17 mouse cellular contexts compared by ENCODE assay signal in the genomic region with DNA sequence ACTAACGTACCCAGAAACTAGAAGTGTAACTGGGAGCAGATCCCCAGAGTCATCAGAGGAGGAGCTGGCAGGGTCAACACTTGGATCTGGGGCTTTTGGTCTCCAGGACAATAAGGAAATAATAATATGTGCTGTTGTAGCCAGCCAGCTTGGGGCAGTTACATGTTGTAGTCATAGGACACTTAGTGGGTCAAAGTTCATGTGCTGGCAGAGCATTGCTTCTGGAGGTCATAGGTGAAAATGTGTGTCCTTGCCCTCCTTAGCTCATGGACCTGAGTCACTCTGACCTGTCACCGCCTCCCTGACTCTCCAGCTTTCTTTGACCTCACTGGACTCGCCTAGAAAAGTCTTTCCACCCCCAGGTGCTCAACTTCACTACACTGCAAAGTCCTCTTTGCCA. TPM values are rescaled to one million over a fixed set of nuclear protein-coding genes. Genes with fewer than 3 reads are reported as not detected.
A peak's percentile ranks its signal among the peaks of the same experiment; 100 is the strongest.
DNase-seq lines count a peak whose midpoint lies in the region; ATAC-seq and TF ChIP-seq lines count a peak whose summit lies in the region.
"Had no signal": no experiment of that assay in that cellular context is flagged by ENCODE, and none has a peak within 500 bp of the region (broad histone marks: within the 10 kb centered on the region; RNA-seq: fewer than 3 reads in every experiment).

No protein-coding gene starts in this region.

- H3K4me2 ChIP-seq in kidney, embryonic 16.5 days (replicated peaks; ENCODE audit: low read depth, low read length) = no peak overlapping the region
- no peak overlapping the region for H3K4me2 ChIP-seq in stomach, postnatal 0 days (replicated peaks; ENCODE audit: low read depth)
- H3K4me2 ChIP-seq: heart, embryonic 12.5 days; hindbrain, embryonic 15.5 days; liver, embryonic 13.5 days; midbrain, embryonic 15.5 days had no signal

- no peak overlapping the region for H3K27ac ChIP-seq in kidney, embryonic 16.5 days (ENCODE audit: low read length)
- H3K27ac ChIP-seq in brown adipose tissue, adult 24 weeks (replicated peaks; ENCODE audit: low read depth, low read length) = peak overlapping the region; percentile 93
- no peak overlapping the region for H3K27ac ChIP-seq in stomach, postnatal 0 days (replicated peaks)
- H3K27ac ChIP-seq: hindbrain, embryonic 15.5 days; liver, embryonic 13.5 days; midbrain, embryonic 15.5 days had no signal

- peaks cover 3% of the 10 kb centered on the region; the same call in 1 of the 2 replicates for H3K36me3 ChIP-seq in kidney, embryonic 16.5 days (ENCODE audit: insufficient read depth, low read length)
- H3K36me3 ChIP-seq in stomach, postnatal 0 days (ENCODE audit: control insufficient read depth, insufficient read depth, low read length) = no peaks in the 10 kb centered on the region
- H3K36me3 ChIP-seq: G1E; liver, embryonic 13.5 days had no signal

- H3K9ac ChIP-seq in kidney, embryonic 16.5 days (replicated peaks; ENCODE audit: low read length) = no peak overlapping the region
- no peak overlapping the region for H3K9ac ChIP-seq in stomach, postnatal 0 days (ENCODE audit: low read length)
- H3K9ac ChIP-seq: heart, embryonic 12.5 days; hindbrain, embryonic 15.5 days; liver, embryonic 13.5 days; midbrain, embryonic 15.5 days had no signal

- 86% methylated on average over 3 of the region's 3 CpGs for WGBS in kidney, embryonic 16.5 days
- 82% methylated on average over 3 of the region's 3 CpGs for WGBS in stomach, postnatal 0 days

- peak; percentile 8 to 68 for DNase-seq in kidney, postnatal 25 days
- peak; percentile 46 for DNase-seq in adrenal gland, adult 8-10 months
- no peak for DNase-seq in stomach, postnatal 0 days (ENCODE audit: low spot score)
- no peak for DNase-seq in heart, adult 8-10 months (ENCODE audit: low spot score)
- DNase-seq: cerebellum, postnatal 25 days; liver, embryonic 13.5 days; thymus, adult 18-20 months had no signal

- H3K4me1 ChIP-seq in kidney, embryonic 16.5 days (ENCODE audit: insufficient read depth, low read length) = no peaks in the 10 kb centered on the region
- peaks cover 4% of the 10 kb centered on the region; the same call in 1 of the 2 replicates for H3K4me1 ChIP-seq in brown adipose tissue, adult 24 weeks (ENCODE audit: control insufficient read depth, insufficient read depth, insufficient read length, low read length)
- no peaks in the 10 kb centered on the region for H3K4me1 ChIP-seq in stomach, postnatal 0 days (replicated peaks; ENCODE audit: control insufficient read depth, insufficient read depth)
- H3K4me1 ChIP-seq: heart, embryonic 12.5 days; hindbrain, embryonic 15.5 days; liver, embryonic 13.5 days; midbrain, embryonic 15.5 days had no signal

- no peak overlapping the region for H3K4me3 ChIP-seq in kidney, embryonic 16.5 days (ENCODE audit: low read length)
- no peak overlapping the region for H3K4me3 ChIP-seq in brown adipose tissue, adult 24 weeks (ENCODE audit: insufficient read depth, low read depth, low read length)
- no peak overlapping the region for H3K4me3 ChIP-seq in stomach, postnatal 0 days (ENCODE audit: low read depth, low read length)
- H3K4me3 ChIP-seq: heart, embryonic 12.5 days; hindbrain, embryonic 15.5 days; liver, embryonic 13.5 days; midbrain, embryonic 15.5 days had no signal

- TF ChIP-seq CTCF in stomach, postnatal 0 days (IDR thresholded peaks at IDR 0.05; ENCODE audit: low read depth) = no peak

- H3K9me3 ChIP-seq in kidney, embryonic 16.5 days (ENCODE audit: low read length) = no peaks in the 10 kb centered on the region
- H3K9me3 ChIP-seq in stomach, postnatal 0 days (ENCODE audit: control insufficient read depth, low read length) = no peaks in the 10 kb centered on the region
- H3K9me3 ChIP-seq: G1E; hindbrain, embryonic 15.5 days; liver, embryonic 13.5 days; midbrain, embryonic 15.5 days had no signal

- no peak for TF ChIP-seq EP300 in stomach, postnatal 0 days (optimal IDR thresholded peaks at IDR 0.05)

- H3K27me3 ChIP-seq in kidney, embryonic 16.5 days (ENCODE audit: insufficient read depth, low read length) = no peaks in the 10 kb centered on the region
- H3K27me3 ChIP-seq in stomach, postnatal 0 days (ENCODE audit: control insufficient read depth, insufficient read depth, low read length) = no peaks in the 10 kb centered on the region
- H3K27me3 ChIP-seq: heart, embryonic 12.5 days; hindbrain, embryonic 15.5 days; liver, embryonic 13.5 days; midbrain, embryonic 15.5 days had no signal

- ATAC-seq in kidney, embryonic 16.5 days (ENCODE audit: low FRiP score, low TSS enrichment) = no peak
- ATAC-seq in stomach, postnatal 0 days (ENCODE audit: low FRiP score, low TSS enrichment) = peak; percentile 85
- ATAC-seq in erythroblast, adult 5-6 weeks (replicated peaks; ENCODE audit: low FRiP score, poor library complexity, severe bottlenecking) = no peak
- ATAC-seq: CD4-positive, CD25-positive, alpha-beta regulatory T cell, adult 4 months; forebrain, embryonic 16.5 days; lung, postnatal 0 days; midbrain, embryonic 15.5 days had no signal

RNA-seq across cellular contexts. Expression of gene Mapre3, which starts 19.0 kb away (rescaled TPM):
- 22.1 and 22.7 TPM in 2 replicates for polyA plus RNA-seq in kidney, embryonic 16.5 days (2015; fragmentation: Nextera tagmentation; extraction: Ambion mirVana)
- 10 to 100 TPM; 75.9 to 93.2 (median 85.2) TPM for total RNA-seq in adrenal gland, adult 8-10 months (2022)
- 35.6 and 69.3 TPM in 2 replicates for polyA plus RNA-seq in brown adipose tissue, adult 24 weeks (2012; ENCODE audit: insufficient read depth, insufficient read length, missing spikeins)
- 14.1 and 15.5 TPM in 2 replicates for polyA plus RNA-seq in stomach, postnatal 0 days (2015; fragmentation: Nextera tagmentation; extraction: Ambion mirVana)
- total RNA-seq in heart, adult 8-10 months (2022) = 10 to 100 TPM; 43.1 to 48.3 (median 44.5) TPM
- total RNA-seq in erythroblast, adult 5-6 weeks (2015; ENCODE audit: low replicate concordance) = 2.1 TPM in 1 of 2 replicates, not detected in the other
- total RNA-seq in erythroblast, adult 5-6 weeks (2017; ENCODE audit: low replicate concordance) = 0.28 and 0.51 TPM in 2 replicates
- polyA plus RNA-seq: G1E had no signal

RNA-seq across cellular contexts. Expression of gene Tmem214, which starts 34.4 kb away (rescaled TPM):
- 96.8 and 98.3 TPM in 2 replicates for polyA plus RNA-seq in kidney, embryonic 16.5 days (2015; fragmentation: Nextera tagmentation; extraction: Ambion mirVana)
- total RNA-seq in adrenal gland, adult 8-10 months (2022) = 10 to 100 TPM; 55.5 to 66.8 (median 59.6) TPM
- polyA plus RNA-seq in brown adipose tissue, adult 24 weeks (2012; ENCODE audit: insufficient read depth, insufficient read length, missing spikeins) = 18.2 and 30.3 TPM in 2 replicates
- 57.3 and 58.7 TPM in 2 replicates for polyA plus RNA-seq in stomach, postnatal 0 days (2015; fragmentation: Nextera tagmentation; extraction: Ambion mirVana)
- total RNA-seq in heart, adult 8-10 months (2022) = 10 to 100 TPM; 37.4 to 39.9 (median 38.4) TPM
- total RNA-seq in erythroblast, adult 5-6 weeks (2015; ENCODE audit: low replicate concordance) = 6.5 and 9.6 TPM in 2 replicates
- total RNA-seq in erythroblast, adult 5-6 weeks (2017; ENCODE audit: low replicate concordance) = 4.7 and 7.0 TPM in 2 replicates

RNA-seq across cellular contexts. Expression of gene Agbl5, which starts 55.1 kb away (rescaled TPM):
- 23.9 and 27.1 TPM in 2 replicates for polyA plus RNA-seq in kidney, embryonic 16.5 days (2015; fragmentation: Nextera tagmentation; extraction: Ambion mirVana)
- total RNA-seq in adrenal gland, adult 8-10 months (2022) = 10 to 100 TPM in 3 of 4 experiments, 1 to 10 TPM in 1; 9.9 to 22.6 (median 17.7) TPM
- 1.7 and 2.9 TPM in 2 replicates for polyA plus RNA-seq in brown adipose tissue, adult 24 weeks (2012; ENCODE audit: insufficient read depth, insufficient read length, missing spikeins)
- polyA plus RNA-seq in stomach, postnatal 0 days (2015; fragmentation: Nextera tagmentation; extraction: Ambion mirVana) = 6.9 and 9.1 TPM in 2 replicates
- 1 to 10 TPM; 4.9 to 6.3 (median 5.6) TPM for total RNA-seq in heart, adult 8-10 months (2022)
- total RNA-seq in erythroblast, adult 5-6 weeks (2015; ENCODE audit: low replicate concordance) = 4.8 TPM in 1 of 2 replicates, not detected in the other
- 1.9 and 2.0 TPM in 2 replicates for total RNA-seq in erythroblast, adult 5-6 weeks (2017; ENCODE audit: low replicate concordance)

Comparison
In these comparisons a context has a peak if more than half of its experiments do, and no peak if none do; other contexts are left out.
1. DNase-seq: peak in kidney, postnatal 25 days (2 of 2) and adrenal gland, adult 8-10 months (single experiment); none in stomach, postnatal 0 days (single experiment) and heart, adult 8-10 months (single experiment).
2. RNA of gene Mapre3, which starts 19.0 kb away (total RNA-seq): 75.9 to 93.2 TPM in adrenal gland, adult 8-10 months and 43.1 to 48.3 TPM in heart, adult 8-10 months; 0.28 to 2.1 TPM in erythroblast, adult 5-6 weeks; every median in the first group is over 10 times any median in the second.